Mouse (Mus musculus) midbrain, embryonic 12.5 days (tissue): ENCODE results near the gene Gm43720. TPM values are rescaled to one million over a fixed set of nuclear protein-coding genes. Genes with fewer than 3 reads are reported as not detected.

Experiments used
- ATAC-seq: fragments of 200-750 bp; cut with Nextera tagmentation; 2 replicates; pipeline ENCODE4 v1.8.0; 2017; ENCODE audit warnings: low read depth, moderate TSS enrichment, moderate library complexity; ENCODE audit not compliant: low FRiP score
- H3K27ac ChIP-seq: fragments of 300-500 bp; sonication (generic); replicated peaks from 2 replicates; pipeline ENCODE4 v1.5.1; 2016; ENCODE audit warnings: mild to moderate bottlenecking
- H3K27me3 ChIP-seq: fragments of 300-500 bp; sonication (generic); 2 replicates; pipeline ENCODE4 v1.6.1; 2016; ENCODE audit warnings: mild to moderate bottlenecking
- H3K36me3 ChIP-seq: fragments of 300-500 bp; sonication (generic); 2 replicates; pipeline ENCODE4 v1.6.1; 2016
- H3K4me1 ChIP-seq: fragments of 300-500 bp; sonication (generic); 2 replicates; pipeline ENCODE4 v1.6.1; 2016
- H3K4me2 ChIP-seq: fragments of 300-500 bp; sonication (generic); replicated peaks from 2 replicates; pipeline ENCODE4 v1.6.1; 2016; ENCODE audit warnings: mild to moderate bottlenecking, moderate library complexity
- H3K4me3 ChIP-seq: fragments of 300-500 bp; sonication (generic); 2 replicates; pipeline ENCODE4 v1.5.1; 2016; ENCODE audit warnings: mild to moderate bottlenecking
- H3K9ac ChIP-seq: fragments of 300-500 bp; sonication (generic); replicated peaks from 2 replicates; pipeline ENCODE4 v1.6.1; 2016; ENCODE audit warnings: mild to moderate bottlenecking, moderate library complexity
- H3K9me3 ChIP-seq: fragments of 300-500 bp; sonication (generic); 2 replicates; pipeline ENCODE4 v1.6.1; 2016; ENCODE audit warnings: mild to moderate bottlenecking
- WGBS: fragments of 180-500 bp; shearing (Covaris S2); methylation state at CpG from one replicate; pipeline ENCODE4 v1.1.7; 2016; 5-methylcytosine and 5-hydroxymethylcytosine counted together
- polyA plus RNA-seq: library from polyadenylated mRNA; unstranded; fragments of >200 nt; fragmentation: Nextera tagmentation; extraction: Ambion mirVana; gene quantifications from 2 replicates; pipeline ENCODE4 v1.2.1, GENCODE M21; 2016

Gm43720 gene
- polyA plus RNA-seq, 1 experiment from 2014 or later, result not detected

DNA sequence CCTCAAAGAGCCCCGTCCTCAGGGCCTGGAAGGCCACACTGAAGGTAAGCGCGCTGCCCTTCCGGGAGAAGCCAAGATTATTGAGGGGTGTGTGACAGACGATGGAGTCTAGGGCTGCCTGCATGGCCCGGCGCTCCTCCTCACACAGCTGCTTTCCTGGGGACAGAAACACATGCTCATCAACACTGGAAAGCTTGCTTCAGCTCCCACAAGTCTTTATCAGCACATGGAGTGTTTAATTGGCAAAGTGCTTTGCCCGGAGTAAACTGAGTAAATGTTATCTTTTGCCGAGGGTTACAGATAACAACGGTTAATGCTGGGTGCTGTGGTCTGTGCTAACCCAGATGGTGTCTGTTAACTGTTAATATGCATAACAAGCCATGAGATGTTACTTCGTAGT, 18.9 kb downstream of the Gm43720 start:
- no peak overlapping the region for H3K4me3 ChIP-seq
- H3K9me3 ChIP-seq, result no peaks in the 10 kb centered on the region
- peaks cover 30% of the 10 kb centered on the region for H3K4me1 ChIP-seq
- no peak overlapping the region for H3K9ac ChIP-seq
- no peak overlapping the region for H3K27ac ChIP-seq
- no peak overlapping the region for H3K4me2 ChIP-seq
- 95% methylated on average over 11 of the region's 11 CpGs for WGBS
- no peaks in the 10 kb centered on the region for H3K27me3 ChIP-seq
- peaks cover 43% of the 10 kb centered on the region for H3K36me3 ChIP-seq
- ATAC-seq, result no peak

DNA sequence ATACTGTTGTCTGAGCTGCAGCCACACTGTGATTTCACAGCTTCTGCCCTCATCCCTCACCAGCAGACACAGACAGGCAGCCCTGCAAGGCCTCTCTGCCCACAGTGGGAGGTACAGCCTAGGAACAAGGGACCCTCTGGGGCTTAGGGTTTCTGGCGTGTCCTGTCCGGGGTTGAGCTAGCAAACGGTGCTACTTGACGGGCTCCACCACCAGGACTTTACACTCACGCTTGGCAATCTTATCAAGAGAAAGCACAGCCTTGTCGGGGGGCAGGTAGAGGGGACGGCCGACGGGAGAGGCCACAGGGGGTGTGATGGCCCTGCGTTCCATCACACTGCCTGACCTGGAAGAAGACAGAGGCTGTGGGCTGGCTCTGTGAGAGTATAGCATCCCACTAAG, 19.7 kb downstream of the Gm43720 start:
- Histone ChIP-seq H3K9me3 (no peaks in the 10 kb centered on the region), H3K27me3 (no peaks in the 10 kb centered on the region), H3K4me1 (peaks cover 31% of the 10 kb centered on the region), H3K36me3 (peaks cover 41% of the 10 kb centered on the region), H3K4me3 (no peak overlapping the region), H3K4me2 (no peak overlapping the region), H3K9ac (no peak overlapping the region), H3K27ac (no peak overlapping the region)
- ATAC-seq, result no peak
- 86% methylated on average over 10 of the region's 10 CpGs for WGBS

DNA sequence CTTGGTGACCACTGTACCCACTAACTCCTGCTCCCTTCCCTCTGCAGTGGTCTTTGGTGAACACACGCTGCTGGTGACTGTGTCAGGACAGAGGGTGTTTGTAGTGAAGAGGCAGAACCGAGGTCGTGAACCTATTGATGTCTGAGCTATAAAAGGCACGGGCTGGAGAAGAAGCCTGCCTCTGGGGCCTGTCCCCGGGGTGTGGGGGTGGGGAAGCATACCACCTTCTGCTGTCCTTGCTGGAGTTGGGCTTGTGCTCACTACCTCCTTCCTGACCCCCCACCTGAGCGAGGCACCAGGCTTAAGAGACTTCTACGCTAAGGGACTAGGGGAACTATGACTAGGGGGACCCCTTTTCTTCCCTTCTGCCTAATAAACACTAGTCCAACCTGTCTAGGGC, 20.8 kb downstream of the Gm43720 start:
- WGBS, result 82% methylated on average over 7 of the region's 7 CpGs
- no peak for ATAC-seq
- H3K27ac ChIP-seq, result no peak overlapping the region
- no peak overlapping the region for H3K4me3 ChIP-seq
- H3K27me3 ChIP-seq, result no peaks in the 10 kb centered on the region
- H3K36me3 ChIP-seq, result peaks cover 41% of the 10 kb centered on the region
- no peak overlapping the region for H3K4me2 ChIP-seq
- H3K9me3 ChIP-seq, result no peaks in the 10 kb centered on the region
- H3K9ac ChIP-seq, result no peak overlapping the region
- H3K4me1 ChIP-seq, result peaks cover 26% of the 10 kb centered on the region

DNA sequence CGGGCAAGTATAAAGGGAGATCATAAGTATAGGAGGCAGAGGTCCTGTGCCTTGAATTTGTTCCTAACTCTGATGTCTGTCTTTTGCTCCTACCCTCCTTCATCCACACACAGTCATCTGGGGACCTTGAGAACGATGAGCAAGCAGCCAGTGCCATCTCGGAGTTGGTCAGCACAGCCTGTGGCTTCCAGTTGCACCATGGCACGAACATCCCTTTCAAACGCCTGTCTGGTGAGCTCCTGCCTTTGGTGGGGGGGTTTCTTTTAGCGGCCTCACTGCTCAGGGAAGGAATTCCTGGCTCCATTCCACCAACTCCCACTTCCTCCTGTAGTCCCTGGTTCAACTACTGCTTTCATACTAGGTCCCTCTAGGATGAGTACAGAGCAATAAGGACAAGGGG, 21.2 kb downstream of the Gm43720 start:
- no peak overlapping the region for H3K9ac ChIP-seq
- H3K4me2 ChIP-seq, result no peak overlapping the region
- WGBS, result 95% methylated on average over 6 of the region's 6 CpGs
- peaks cover 41% of the 10 kb centered on the region for H3K36me3 ChIP-seq
- no peak overlapping the region for H3K4me3 ChIP-seq
- peaks cover 26% of the 10 kb centered on the region for H3K4me1 ChIP-seq
- no peak for ATAC-seq
- H3K27ac ChIP-seq, result no peak overlapping the region
- no peaks in the 10 kb centered on the region for H3K27me3 ChIP-seq
- H3K9me3 ChIP-seq, result no peaks in the 10 kb centered on the region

DNA sequence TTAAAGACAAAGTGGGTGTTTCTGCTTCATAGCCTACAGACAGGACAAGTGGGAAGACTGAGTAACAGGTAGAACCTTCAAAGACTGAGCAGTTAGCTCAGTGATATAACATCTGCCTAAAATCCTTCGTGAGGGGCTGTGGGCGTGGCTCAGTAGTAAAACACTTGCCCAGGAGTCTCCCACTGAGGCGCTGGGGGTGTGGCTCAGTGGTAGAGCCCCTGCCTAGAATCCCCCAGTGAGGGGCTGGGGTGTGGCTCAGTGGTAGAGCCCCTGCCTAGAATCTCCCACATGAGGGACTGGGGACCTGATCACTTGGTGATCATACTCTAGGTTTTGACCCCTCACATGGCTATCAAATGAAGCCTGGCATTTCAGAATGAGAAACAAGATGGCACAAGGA, 21.7 kb downstream of the Gm43720 start:
- H3K9me3 ChIP-seq, result no peaks in the 10 kb centered on the region
- no peak overlapping the region for H3K27ac ChIP-seq
- no peaks in the 10 kb centered on the region for H3K27me3 ChIP-seq
- H3K4me3 ChIP-seq, result no peak overlapping the region
- no peak overlapping the region for H3K4me2 ChIP-seq
- no peak overlapping the region for H3K9ac ChIP-seq
- H3K36me3 ChIP-seq, result peaks cover 41% of the 10 kb centered on the region
- H3K4me1 ChIP-seq, result peaks cover 23% of the 10 kb centered on the region
- WGBS, result 90% methylated on average over 3 of the region's 3 CpGs
- ATAC-seq, result no peak

DNA sequence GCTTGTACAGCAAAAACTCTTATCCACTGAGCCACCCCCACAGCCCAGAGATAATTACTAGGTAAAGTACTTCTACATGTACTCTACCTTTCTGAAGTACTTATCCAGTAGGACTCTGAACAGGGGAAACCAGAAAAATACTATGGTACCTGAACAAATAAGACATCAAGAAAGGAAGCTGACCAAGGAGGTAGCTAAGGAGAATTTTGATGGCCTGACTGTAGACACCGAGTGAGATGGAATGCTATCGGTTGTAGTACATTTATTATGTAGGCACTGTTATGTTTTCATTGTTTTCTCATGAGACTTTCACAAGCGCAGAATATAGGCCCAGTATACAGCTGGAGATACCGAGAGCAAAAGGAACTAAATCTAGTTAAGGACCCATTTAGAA, 22.2 kb downstream of the Gm43720 start:
- no peak overlapping the region for H3K4me2 ChIP-seq
- no peak overlapping the region for H3K4me3 ChIP-seq
- H3K4me1 ChIP-seq, result peaks cover 18% of the 10 kb centered on the region
- no peak overlapping the region for H3K9ac ChIP-seq
- peaks cover 41% of the 10 kb centered on the region for H3K36me3 ChIP-seq
- H3K27me3 ChIP-seq, result no peaks in the 10 kb centered on the region
- 93% methylated on average over 4 of the region's 4 CpGs for WGBS
- H3K27ac ChIP-seq, result no peak overlapping the region
- no peak for ATAC-seq
- no peaks in the 10 kb centered on the region for H3K9me3 ChIP-seq

DNA sequence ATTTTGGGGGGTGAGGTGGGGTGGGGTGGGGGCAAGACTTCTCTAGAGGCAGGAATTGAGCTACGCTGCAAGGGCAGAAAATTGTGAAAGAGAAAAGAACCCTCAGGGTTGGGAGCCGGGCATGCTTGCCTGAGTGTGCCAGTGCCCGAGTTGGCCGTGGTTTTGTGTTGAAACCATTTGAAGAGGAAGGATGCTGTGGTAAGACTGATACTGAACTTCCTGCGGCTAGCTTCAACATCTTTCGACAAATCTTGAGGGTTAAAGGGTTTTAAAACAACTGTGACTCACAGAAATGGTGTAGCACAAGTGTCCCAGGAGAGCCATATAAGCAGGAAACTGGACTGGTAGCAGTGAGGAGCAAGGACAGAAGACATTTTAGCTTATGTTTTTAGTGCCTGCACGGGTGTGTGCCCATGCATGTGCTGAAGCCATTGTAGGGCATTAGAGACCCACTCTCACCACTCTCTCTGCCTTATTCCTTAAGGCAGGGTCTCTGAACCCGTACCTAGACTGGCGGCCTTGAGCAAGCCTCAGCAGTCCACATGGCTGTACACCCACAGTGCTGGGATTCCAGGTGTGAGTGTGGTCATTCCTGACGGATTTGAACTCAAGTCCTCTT, 22.7 kb downstream of the Gm43720 start:
- WGBS, result 89% methylated on average over 10 of the region's 10 CpGs
- H3K9ac ChIP-seq, result no peak overlapping the region

DNA sequence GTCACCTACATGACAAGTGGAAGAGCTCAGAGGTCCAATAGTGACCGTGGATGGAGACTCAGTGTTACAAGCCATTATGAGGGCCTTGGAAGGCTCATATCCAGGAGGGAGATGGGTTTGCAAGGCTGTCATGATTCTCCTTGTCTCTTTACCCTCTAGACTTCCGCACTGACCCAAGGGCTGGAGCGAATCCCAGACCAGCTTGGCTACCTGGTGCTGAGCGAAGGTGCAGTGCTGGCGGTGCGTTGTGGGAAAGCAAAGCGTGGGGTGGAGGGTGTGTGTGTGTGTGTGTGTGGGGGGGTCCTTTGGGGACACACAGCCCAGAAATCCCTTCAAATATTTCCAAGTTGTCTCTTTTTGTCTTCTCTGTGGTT, 23.7 kb downstream of the Gm43720 start:
- peak overlapping the region; percentile 73 for H3K27ac ChIP-seq
- H3K27me3 ChIP-seq, result no peaks in the 10 kb centered on the region
- peaks cover 14% of the 10 kb centered on the region for H3K4me1 ChIP-seq
- H3K4me2 ChIP-seq, result peak overlapping the region; percentile 83
- ATAC-seq, result no peak
- peak overlapping the region; percentile 71 for H3K9ac ChIP-seq
- peak overlapping the region; percentile 73 for H3K4me3 ChIP-seq
- H3K9me3 ChIP-seq, result no peaks in the 10 kb centered on the region
- H3K36me3 ChIP-seq, result peaks cover 31% of the 10 kb centered on the region
- 29% methylated on average over 7 of the region's 7 CpGs for WGBS

More for the DNA sequence above, 22.7 kb downstream of the Gm43720 start:
- Histone ChIP-seq H3K4me3 (no peak overlapping the region), H3K4me2 (no peak overlapping the region), H3K36me3 (peaks cover 41% of the 10 kb centered on the region), H3K27me3 (no peaks in the 10 kb centered on the region), H3K27ac (no peak overlapping the region), H3K9me3 (no peaks in the 10 kb centered on the region), H3K4me1 (peaks cover 14% of the 10 kb centered on the region)
- no peak for ATAC-seq

DNA sequence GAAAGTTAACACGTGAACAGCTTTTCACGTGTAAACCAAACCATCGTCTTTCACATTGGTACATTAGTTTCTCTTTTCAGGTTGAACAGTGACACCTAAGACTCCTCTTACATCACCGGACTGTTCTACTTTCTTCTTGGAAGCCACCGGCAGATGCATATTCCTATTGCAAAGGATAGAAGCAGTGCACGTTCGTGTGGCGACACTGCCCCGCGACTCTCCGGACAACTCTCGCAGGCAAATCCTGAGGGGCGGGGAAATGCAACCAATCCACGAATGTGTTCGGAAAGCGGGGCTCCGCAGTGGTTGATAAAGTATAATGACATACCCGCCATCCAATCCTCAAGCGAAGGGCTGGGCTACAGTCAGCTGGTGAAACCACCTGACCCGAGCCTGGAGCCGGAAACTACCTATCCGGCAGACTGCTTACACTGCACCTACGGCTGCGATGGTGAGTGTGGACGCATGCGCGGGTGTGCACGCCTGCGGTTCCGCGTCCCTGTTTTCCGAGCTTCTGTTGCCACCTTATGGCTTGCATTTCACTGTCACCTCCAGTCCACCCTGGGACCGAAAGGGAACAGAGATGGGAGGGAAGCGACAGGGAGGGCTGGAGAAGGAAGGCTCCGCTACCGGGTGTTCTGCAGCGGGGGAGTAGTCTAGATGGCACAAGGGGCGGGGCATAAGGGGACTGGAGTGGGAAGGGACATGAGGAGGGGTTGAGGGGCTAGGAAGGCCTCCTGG, 24.2 kb downstream of the Gm43720 start, which contains the start of gene Lamtor4:
TSS of gene Lamtor4 (plus strand) at position 130 of the 741 bp plus-strand sequence.
- Histone ChIP-seq H3K4me2 (peak within 1 kb of the TSS; percentile 83), H3K4me1 (peaks cover 14% of the 10 kb centered on the region), H3K9ac (peak within 1 kb of the TSS; percentile 71), H3K9me3 (no peaks in the 10 kb centered on the region), H3K4me3 (peak within 1 kb of the TSS; percentile 73), H3K27ac (peak within 1 kb of the TSS; percentile 73), H3K27me3 (no peaks in the 10 kb centered on the region), H3K36me3 (peaks cover 25% of the 10 kb centered on the region)
- peak; percentile 100 for ATAC-seq
- under 1% methylated on average over 38 of the region's 38 CpGs for WGBS

DNA sequence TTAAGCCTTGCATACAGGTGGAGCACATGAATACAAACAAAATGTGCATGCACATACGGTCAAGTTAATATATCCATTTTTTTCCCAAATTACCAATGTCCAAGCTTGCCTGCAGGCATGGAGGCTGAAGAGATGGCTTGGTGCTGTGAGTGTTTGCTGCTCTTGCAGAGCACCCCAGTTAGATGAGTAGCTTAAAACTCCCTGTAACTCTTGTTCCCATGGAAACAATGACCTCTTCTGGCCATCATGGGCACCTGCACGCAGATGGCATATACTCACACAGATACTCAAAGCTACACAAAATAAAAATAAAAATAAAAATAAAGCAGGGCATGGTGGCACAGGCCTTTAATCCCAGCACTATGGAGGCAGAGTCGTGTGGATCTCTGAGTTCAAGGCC, 26.7 kb downstream of the Gm43720 start:
- no peak overlapping the region for H3K4me3 ChIP-seq
- no peak overlapping the region for H3K4me2 ChIP-seq
- no peak for ATAC-seq
- no peak overlapping the region for H3K9ac ChIP-seq
- peaks cover 14% of the 10 kb centered on the region for H3K4me1 ChIP-seq
- 91% methylated on average over 3 of the region's 3 CpGs for WGBS
- no peaks in the 10 kb centered on the region for H3K9me3 ChIP-seq
- H3K36me3 ChIP-seq, result 0 out of 2 replicates have a peak, but pooled peaks cover 1% of the 10 kb centered on the region
- no peak overlapping the region for H3K27ac ChIP-seq
- H3K27me3 ChIP-seq, result no peaks in the 10 kb centered on the region

DNA sequence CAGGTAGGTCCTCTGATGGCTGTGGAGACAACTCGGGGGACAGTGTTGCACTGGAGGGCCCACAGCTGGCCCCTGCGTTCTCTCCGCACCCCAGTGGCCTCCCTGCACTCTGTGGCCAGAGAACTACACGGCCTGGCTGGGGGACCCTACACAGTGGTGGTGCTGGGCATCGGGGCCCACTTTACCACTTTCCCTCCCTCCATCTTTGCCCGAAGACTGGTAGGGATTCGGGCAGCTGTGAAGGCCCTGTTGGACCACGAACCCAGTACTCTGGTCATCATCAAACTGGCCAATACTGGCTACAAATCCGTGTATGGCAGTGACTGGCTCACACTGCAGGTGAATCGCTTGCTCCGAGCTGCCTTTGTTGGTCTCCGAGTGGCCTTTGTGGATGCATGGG, 28.6 kb downstream of the Gm43720 start:
- WGBS, result 85% methylated on average over 12 of the region's 12 CpGs
- H3K27me3 ChIP-seq, result no peaks in the 10 kb centered on the region
- no peaks in the 10 kb centered on the region for H3K36me3 ChIP-seq
- ATAC-seq, result no peak
- H3K9ac ChIP-seq, result no peak overlapping the region
- no peak overlapping the region for H3K4me3 ChIP-seq
- no peak overlapping the region for H3K27ac ChIP-seq
- H3K4me2 ChIP-seq, result no peak overlapping the region
- H3K4me1 ChIP-seq, result peaks cover 7% of the 10 kb centered on the region
- no peaks in the 10 kb centered on the region for H3K9me3 ChIP-seq

DNA sequence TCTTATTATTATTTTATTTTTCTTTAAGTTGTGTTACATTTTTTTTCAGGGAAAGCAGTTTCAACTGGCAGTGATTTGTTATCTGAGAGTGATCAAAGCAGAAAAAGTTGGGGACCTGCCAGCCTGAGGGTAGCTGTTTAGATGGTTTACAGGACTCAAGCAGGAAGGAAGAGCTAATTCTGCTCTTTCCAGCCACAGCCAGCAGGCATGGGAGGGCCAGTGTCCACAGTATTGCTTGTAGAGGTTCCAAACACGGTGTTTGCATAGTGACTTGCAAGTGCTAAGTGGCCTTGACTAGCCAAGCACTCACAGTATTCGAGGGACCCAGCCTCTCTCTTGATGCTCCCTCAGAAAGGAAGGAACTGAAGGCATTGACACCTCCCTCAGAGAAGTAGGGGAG, 38.2 kb downstream of the Gm43720 start:
- Histone ChIP-seq H3K27me3 (no peaks in the 10 kb centered on the region), H3K9ac (no peak overlapping the region), H3K9me3 (no peaks in the 10 kb centered on the region), H3K4me2 (no peak overlapping the region), H3K4me3 (no peak overlapping the region), H3K36me3 (no peaks in the 10 kb centered on the region), H3K27ac (no peak overlapping the region), H3K4me1 (no peaks in the 10 kb centered on the region)
- WGBS, result 49% methylated on average over 2 of the region's 2 CpGs
- ATAC-seq, result no peak
